Mouse (Mus musculus): Measurements from ENCODE around the gene Arl5c. TPM values are rescaled to one million over a fixed set of nuclear protein-coding genes. Genes with fewer than 3 reads are reported as not detected.

Arl5c gene
- polyA plus RNA-seq, 1 experiment from 2014 or later = 6.8 TPM

- Histone ChIP-seq H3K27ac (no peak overlapping the region), H3K9ac (no peak overlapping the region), H3K36me3 (peaks cover 23% of the 10 kb centered on the region), H3K4me1 (peaks cover 27% of the 10 kb centered on the region), H3K4me2 (replicated peaks) (no peak overlapping the region), H3K27me3 (replicated peaks) (peaks cover 18% of the 10 kb centered on the region), H3K4me3 (no peak overlapping the region), H3K9me3 (no peaks in the 10 kb centered on the region)
- no peak for ATAC-seq (ENCODE audit: low FRiP score, low read depth)
- WGBS = 32% methylated on average over 7 of the region's 7 CpGs
Measured at GRCm38 (mm10) chr11:98000378-98001140, 4.6 kb upstream of the Arl5c start.

- Histone ChIP-seq H3K9me3 (no peaks in the 10 kb centered on the region), H3K27me3 (replicated peaks) (peaks cover 18% of the 10 kb centered on the region), H3K4me1 (peaks cover 35% of the 10 kb centered on the region), H3K9ac (no peak overlapping the region), H3K27ac (no peak overlapping the region), H3K4me3 (no peak overlapping the region), H3K36me3 (peaks cover 14% of the 10 kb centered on the region), H3K4me2 (replicated peaks) (no peak overlapping the region)
- WGBS = 62% methylated on average over 5 of the region's 5 CpGs
- ATAC-seq (ENCODE audit: low FRiP score, low read depth) = no peak
Measured at GRCm38 (mm10) chr11:97999748-98000147, 3.8 kb upstream of the Arl5c start.

GRCm38 (mm10) chr11:97998898-97999608 lies 3.1 kb upstream of the Arl5c start:
- ATAC-seq (ENCODE audit: low FRiP score, low read depth) = no peak
- H3K9ac ChIP-seq = no peak overlapping the region
- peaks cover 9% of the 10 kb centered on the region; the same call in 1 of the 2 replicates for H3K36me3 ChIP-seq
- H3K9me3 ChIP-seq = no peaks in the 10 kb centered on the region
- no peak overlapping the region for H3K4me3 ChIP-seq
- peaks cover 23% of the 10 kb centered on the region for H3K27me3 ChIP-seq (replicated peaks)
- no peak overlapping the region for H3K27ac ChIP-seq
- no peak overlapping the region for H3K4me2 ChIP-seq (replicated peaks)
- peaks cover 34% of the 10 kb centered on the region for H3K4me1 ChIP-seq
- WGBS = 63% methylated on average over 7 of the region's 7 CpGs

GRCm38 (mm10) chr11:97998074-97998793 lies 2.3 kb upstream of the Arl5c start:
- 80% methylated on average over 11 of the region's 11 CpGs for WGBS
- no peak overlapping the region for H3K4me3 ChIP-seq
- ATAC-seq (ENCODE audit: low FRiP score, low read depth) = no peak
- H3K27me3 ChIP-seq (replicated peaks) = peaks cover 22% of the 10 kb centered on the region
- H3K4me2 ChIP-seq (replicated peaks) = no peak overlapping the region
- no peak overlapping the region for H3K9ac ChIP-seq
- peaks cover 29% of the 10 kb centered on the region for H3K4me1 ChIP-seq
- peaks cover 5% of the 10 kb centered on the region; the same call in 1 of the 2 replicates for H3K36me3 ChIP-seq
- no peaks in the 10 kb centered on the region for H3K9me3 ChIP-seq
- no peak overlapping the region for H3K27ac ChIP-seq

- WGBS = 79% methylated on average over 8 of the region's 8 CpGs
- H3K4me1 ChIP-seq = peaks cover 22% of the 10 kb centered on the region
- ATAC-seq (ENCODE audit: low FRiP score, low read depth) = no peak
- H3K27me3 ChIP-seq (replicated peaks) = peaks cover 19% of the 10 kb centered on the region
- H3K9ac ChIP-seq = no peak overlapping the region
- H3K4me2 ChIP-seq (replicated peaks) = no peak overlapping the region
- no peaks in the 10 kb centered on the region for H3K36me3 ChIP-seq
- no peak overlapping the region for H3K4me3 ChIP-seq
- H3K9me3 ChIP-seq = no peaks in the 10 kb centered on the region
- no peak overlapping the region for H3K27ac ChIP-seq
Measured at GRCm38 (mm10) chr11:97997387-97997960, 1.5 kb upstream of the Arl5c start.

GRCm38 (mm10) chr11:97996691-97997090 lies 710 bp upstream of the Arl5c start:
- H3K9ac ChIP-seq = no peak overlapping the region
- H3K4me3 ChIP-seq = no peak overlapping the region
- no peak overlapping the region for H3K4me2 ChIP-seq (replicated peaks)
- H3K9me3 ChIP-seq = no peaks in the 10 kb centered on the region
- ATAC-seq (ENCODE audit: low FRiP score, low read depth) = no peak
- WGBS = 71% methylated on average over 1 of the region's 1 CpGs
- H3K36me3 ChIP-seq = no peaks in the 10 kb centered on the region
- H3K4me1 ChIP-seq = peaks cover 22% of the 10 kb centered on the region
- H3K27me3 ChIP-seq (replicated peaks) = peaks cover 12% of the 10 kb centered on the region
- no peak overlapping the region for H3K27ac ChIP-seq

GRCm38 (mm10) chr11:97994539-97995100 lies 1.4 kb downstream of the Arl5c start:
- H3K27me3 ChIP-seq (replicated peaks) = peaks cover 5% of the 10 kb centered on the region; the same call in 1 of the 2 replicates
- 6% methylated on average over 13 of the region's 13 CpGs for WGBS
- peaks cover 21% of the 10 kb centered on the region for H3K4me1 ChIP-seq
- no peak overlapping the region for H3K27ac ChIP-seq
- no peaks in the 10 kb centered on the region for H3K9me3 ChIP-seq
- H3K36me3 ChIP-seq = no peaks in the 10 kb centered on the region
- peak; percentile 59; the same call in 1 of the 2 replicates for ATAC-seq (ENCODE audit: low FRiP score, low read depth)
- peak overlapping the region; percentile 40 for H3K4me3 ChIP-seq
- peak overlapping the region; percentile 83 for H3K4me2 ChIP-seq (replicated peaks)
- H3K9ac ChIP-seq = 0 out of 2 replicates have a peak overlapping the region, but pooled peaks have one; percentile 38

- WGBS = under 1% methylated on average over 26 of the region's 26 CpGs
- Histone ChIP-seq H3K9me3 (no peaks in the 10 kb centered on the region), H3K9ac (peak overlapping the region; percentile 74), H3K4me2 (replicated peaks) (peak overlapping the region; percentile 90), H3K4me1 (peaks cover 23% of the 10 kb centered on the region), H3K27me3 (replicated peaks) (peaks cover 35% of the 10 kb centered on the region), H3K36me3 (no peaks in the 10 kb centered on the region), H3K4me3 (peak overlapping the region; percentile 81), H3K27ac (peak overlapping the region; percentile 29; the same call in 1 of the 2 replicates)
- peak; percentile 87 for ATAC-seq (ENCODE audit: low FRiP score, low read depth)
Measured at GRCm38 (mm10) chr11:97988530-97989096, 7.4 kb downstream of the Arl5c start.

- peak overlapping the region; percentile 81 for H3K4me3 ChIP-seq
- H3K36me3 ChIP-seq = no peaks in the 10 kb centered on the region
- H3K4me1 ChIP-seq = peaks cover 23% of the 10 kb centered on the region
- H3K9me3 ChIP-seq = no peaks in the 10 kb centered on the region
- peak overlapping the region; percentile 74 for H3K9ac ChIP-seq
- peak overlapping the region; percentile 90 for H3K4me2 ChIP-seq (replicated peaks)
- peak overlapping the region; percentile 29; the same call in 1 of the 2 replicates for H3K27ac ChIP-seq
- peak; percentile 85 for ATAC-seq (ENCODE audit: low FRiP score, low read depth)
- H3K27me3 ChIP-seq (replicated peaks) = peaks cover 35% of the 10 kb centered on the region
- WGBS = under 1% methylated on average over 42 of the region's 42 CpGs
Measured at GRCm38 (mm10) chr11:97987551-97988526, 8.1 kb downstream of the Arl5c start.

GRCm38 (mm10) chr11:97986738-97987465 lies 9.1 kb downstream of the Arl5c start:
- no peak overlapping the region for H3K27ac ChIP-seq
- no peaks in the 10 kb centered on the region for H3K36me3 ChIP-seq
- H3K9me3 ChIP-seq = no peaks in the 10 kb centered on the region
- WGBS = 31% methylated on average over 16 of the region's 17 CpGs
- H3K4me1 ChIP-seq = peaks cover 23% of the 10 kb centered on the region
- peak overlapping the region; percentile 56 for H3K4me3 ChIP-seq
- no peak overlapping the region for H3K9ac ChIP-seq
- H3K27me3 ChIP-seq (replicated peaks) = peaks cover 35% of the 10 kb centered on the region
- H3K4me2 ChIP-seq (replicated peaks) = peak overlapping the region; percentile 90
- ATAC-seq (ENCODE audit: low FRiP score, low read depth) = no peak
